8 mouse cellular contexts compared by ENCODE assay signal in genomic region chr1:167284837-167285319, GRCm38 (mm10). TPM values are rescaled to one million over a fixed set of nuclear protein-coding genes. Genes with fewer than 3 reads are reported as not detected.
A peak's percentile ranks its signal among the peaks of the same experiment; 100 is the strongest.
DNase-seq lines count a peak whose midpoint lies in the region; ATAC-seq and TF ChIP-seq lines count a peak whose summit lies in the region.

No protein-coding gene starts in this region.

- no peaks in the 10 kb centered on the region for H3K9me3 ChIP-seq in midbrain, embryonic 10.5 days (replicated peaks)

- H3K27ac ChIP-seq in cortical plate, adult 2 months (ENCODE audit: insufficient read depth, low read length), result peak overlapping the region; percentile 74
- H3K27ac ChIP-seq in midbrain, embryonic 10.5 days (replicated peaks), result peak overlapping the region; percentile 99

- intact Hi-C loops in left cerebral cortex, postnatal 36 days (cut with DNase I), result loop anchor here (5.0 kb wide), 1 partner anchor 43 kb away; no protein-coding TSS in a partner anchor

- under 1% methylated on average over 51 of the region's 51 CpGs for WGBS in midbrain, embryonic 10.5 days

- peak; percentile 79 for DNase-seq in gastrocnemius, postnatal 10 days
- DNase-seq in left cerebral cortex, postnatal 36 days (ENCODE audit: low spot score in 2 of 2), result peak; percentile 82 to 88
- peak; percentile 92 for DNase-seq in midbrain, embryonic 10.5 days (ENCODE audit: low spot score)
- DNase-seq in right cerebral cortex, postnatal 36 days (ENCODE audit: low spot score in 2 of 2), result peak; percentile 76 to 83
- peak; percentile 91 for DNase-seq in yolk sac, embryonic 10.5 days (ENCODE audit: low spot score)

- peak; percentile 54 for ATAC-seq in activated CD4-positive, CD25-positive, alpha-beta regulatory T cell, adult 4 months
- peak; percentile 55 for ATAC-seq in inflammation-experienced regulatory T-cells, adult 6 months

- H3K27me3 ChIP-seq in midbrain, embryonic 10.5 days (ENCODE audit: low read depth, poor library complexity, severe bottlenecking), result peaks cover 39% of the 10 kb centered on the region

- peaks cover 4% of the 10 kb centered on the region for H3K4me1 ChIP-seq in cortical plate, adult 2 months (ENCODE audit: control insufficient read depth, insufficient read depth, low read length)
- peaks cover 54% of the 10 kb centered on the region for H3K4me1 ChIP-seq in midbrain, embryonic 10.5 days

- TF ChIP-seq CTCF in cortical plate, adult 2 months (IDR thresholded peaks at IDR 0.05; ENCODE audit: extremely low read depth, insufficient read depth, low read length), result no peak

- peak overlapping the region; percentile 52 for H3K4me3 ChIP-seq in cortical plate, adult 2 months (ENCODE audit: insufficient read depth, low read length)
- peak overlapping the region; percentile 87 for H3K4me3 ChIP-seq in midbrain, embryonic 10.5 days

- peaks cover 13% of the 10 kb centered on the region for H3K36me3 ChIP-seq in midbrain, embryonic 10.5 days

- peak; percentile 63; the same call in 1 of the 2 replicates for TF ChIP-seq POLR2A in cortical plate, adult 2 months (IDR thresholded peaks at IDR 0.05; ENCODE audit: extremely low read depth, insufficient read depth, low read length)

RNA-seq across cellular contexts. Expression of gene Uck2, which starts 0.2 kb away (rescaled TPM):
- 10 to 100 TPM; 18.6 to 31.8 TPM for polyA plus RNA-seq in activated CD4-positive, CD25-positive, alpha-beta regulatory T cell, adult 4 months (2017; shearing (Covaris generic))
- polyA plus RNA-seq in cortical plate, adult 2 months (2012; rRNA removed), result 19.7 and 20.5 TPM in 2 replicates
- total RNA-seq in gastrocnemius, postnatal 10 days (2021), result 10 to 100 TPM; 25.1 to 32.1 TPM
- polyA plus RNA-seq in inflammation-experienced regulatory T-cells, adult 6 months (2017; shearing (Covaris generic)), result 10 to 100 TPM; 22.3 to 28.8 (median 23.2) TPM
- 10 to 100 TPM; 37.4 to 42.5 TPM for total RNA-seq in left cerebral cortex, postnatal 36 days (2021)
- 101 and 109 TPM in 2 replicates for polyA plus RNA-seq in midbrain, embryonic 10.5 days (2016; fragmentation: Nextera tagmentation; extraction: Ambion mirVana)

RNA-seq across cellular contexts. Expression of gene Tmco1, which starts 23.3 kb away (rescaled TPM):
- 100 to 1,000 TPM in 1 of 2 experiments, 10 to 100 TPM in 1; 94.8 to 120 TPM for polyA plus RNA-seq in activated CD4-positive, CD25-positive, alpha-beta regulatory T cell, adult 4 months (2017; shearing (Covaris generic))
- polyA plus RNA-seq in cortical plate, adult 2 months (2012; rRNA removed), result 61.4 and 70.4 TPM in 2 replicates
- total RNA-seq in gastrocnemius, postnatal 10 days (2021), result 10 to 100 TPM; 42.8 to 43.2 TPM
- 100 to 1,000 TPM; 100 to 124 (median 106) TPM for polyA plus RNA-seq in inflammation-experienced regulatory T-cells, adult 6 months (2017; shearing (Covaris generic))
- total RNA-seq in left cerebral cortex, postnatal 36 days (2021), result 10 to 100 TPM; 42.6 to 46.5 TPM
- 85.4 and 87.1 TPM in 2 replicates for polyA plus RNA-seq in midbrain, embryonic 10.5 days (2016; fragmentation: Nextera tagmentation; extraction: Ambion mirVana)

Comparison
In these comparisons a context has a peak if more than half of its experiments do, and no peak if none do; other contexts are left out.
1. Peak in every context shown above with its lines: DNase-seq, ATAC-seq, H3K4me3 ChIP-seq and H3K27ac ChIP-seq.